Mouse (Mus musculus): ENCODE data around the gene Prpf4.
A peak's percentile ranks its signal among the peaks of the same experiment; 100 is the strongest.

The Prpf4 gene

GRCm38 (mm10) chr4:62408601-62409282 is at the start of gene Prpf4, which contains the start of gene Cdc26:
TSS of gene Prpf4 (plus strand) at chr4:62408797.
TSS of gene Cdc26 (minus strand) at chr4:62408642.
- DNase-seq (ENCODE audit: low read depth, low spot score): peak; percentile 100

GRCm38 (mm10) chr4:62359256-62359775 is 49.3 kb upstream of the Prpf4 start:
- DNase-seq (ENCODE audit: low read depth, low spot score): no peak

- DNase-seq (ENCODE audit: low read depth, low spot score): peak; percentile 100
These were observed 48.4 kb upstream of the Prpf4 start, which contains the start of the genes Fkbp15 and Slc31a1 for GRCm38 (mm10) chr4:62360088-62360804. TSS of gene Fkbp15 (minus strand) at chr4:62360548. TSS of gene Slc31a1 (plus strand) at chr4:62360727.

- peak; percentile 5 for DNase-seq (ENCODE audit: low read depth, low spot score)
These were observed 47.7 kb upstream of the Prpf4 start for GRCm38 (mm10) chr4:62360805-62361455.

- DNase-seq (ENCODE audit: low read depth, low spot score): no peak
These were observed 47.0 kb upstream of the Prpf4 start for GRCm38 (mm10) chr4:62361571-62361970.

GRCm38 (mm10) chr4:62361997-62362396 is 46.6 kb upstream of the Prpf4 start:
- no peak for DNase-seq (ENCODE audit: low read depth, low spot score)

GRCm38 (mm10) chr4:62362437-62362836 is 46.2 kb upstream of the Prpf4 start:
- DNase-seq (ENCODE audit: low read depth, low spot score): no peak

GRCm38 (mm10) chr4:62364299-62364698 is 44.3 kb upstream of the Prpf4 start:
- no peak for DNase-seq (ENCODE audit: low read depth, low spot score)

- no peak for DNase-seq (ENCODE audit: low read depth, low spot score)
These were observed 42.3 kb upstream of the Prpf4 start for GRCm38 (mm10) chr4:62366291-62366690.

GRCm38 (mm10) chr4:62367586-62367985 is 41.0 kb upstream of the Prpf4 start:
- DNase-seq (ENCODE audit: low read depth, low spot score): no peak

- no peak for DNase-seq (ENCODE audit: low read depth, low spot score)
These were observed 39.5 kb upstream of the Prpf4 start for GRCm38 (mm10) chr4:62369091-62369490.

GRCm38 (mm10) chr4:62372410-62372809 is 36.2 kb upstream of the Prpf4 start:
- DNase-seq (ENCODE audit: low read depth, low spot score): no peak

- DNase-seq (ENCODE audit: low read depth, low spot score): no peak
These were observed 35.6 kb upstream of the Prpf4 start for GRCm38 (mm10) chr4:62372818-62373520.

GRCm38 (mm10) chr4:62373668-62374067 is 34.9 kb upstream of the Prpf4 start:
- DNase-seq (ENCODE audit: low read depth, low spot score): no peak

- no peak for DNase-seq (ENCODE audit: low read depth, low spot score)
These were observed 34.3 kb upstream of the Prpf4 start for GRCm38 (mm10) chr4:62374342-62374741.

- DNase-seq (ENCODE audit: low read depth, low spot score): no peak
These were observed 32.5 kb upstream of the Prpf4 start for GRCm38 (mm10) chr4:62376123-62376522.

- DNase-seq (ENCODE audit: low read depth, low spot score): no peak
These were observed 28.7 kb upstream of the Prpf4 start for GRCm38 (mm10) chr4:62379724-62380381.

- DNase-seq (ENCODE audit: low read depth, low spot score): no peak
These were observed 25.4 kb upstream of the Prpf4 start for GRCm38 (mm10) chr4:62383207-62383606.

GRCm38 (mm10) chr4:62383752-62384151 is 24.8 kb upstream of the Prpf4 start:
- DNase-seq (ENCODE audit: low read depth, low spot score): no peak

- DNase-seq (ENCODE audit: low read depth, low spot score): no peak
These were observed 24.4 kb upstream of the Prpf4 start for GRCm38 (mm10) chr4:62384159-62384558.

GRCm38 (mm10) chr4:62385439-62385838 is 23.2 kb upstream of the Prpf4 start:
- peak; percentile 54 for DNase-seq (ENCODE audit: low read depth, low spot score)

Measured in brain, adult 2 months (tissue).